ENCODE assay signal across 8 mouse cellular contexts in genomic region chr11:62553633-62554032, GRCm38 (mm10). TPM values are rescaled to one million over a fixed set of nuclear protein-coding genes. Genes with fewer than 3 reads are reported as not detected.
DNase-seq lines count a peak whose midpoint lies in the region; ATAC-seq and TF ChIP-seq lines count a peak whose summit lies in the region.

No protein-coding gene starts in this region.

- peak overlapping the region; percentile 97 for H3K4me2 ChIP-seq in embryonic facial prominence, embryonic 14.5 days (ENCODE audit: low read depth, low read length)
- H3K4me2 ChIP-seq in intestine, postnatal 0 days (replicated peaks; ENCODE audit: low read depth): peak overlapping the region; percentile 68
- H3K4me2 ChIP-seq in neural tube, embryonic 13.5 days: peak overlapping the region; percentile 99

- no peaks in the 10 kb centered on the region for H3K9me3 ChIP-seq in embryonic facial prominence, embryonic 14.5 days (ENCODE audit: control insufficient read depth, low read length)
- H3K9me3 ChIP-seq in intestine, postnatal 0 days (ENCODE audit: control insufficient read depth): no peaks in the 10 kb centered on the region
- no peaks in the 10 kb centered on the region for H3K9me3 ChIP-seq in neural tube, embryonic 13.5 days

- H3K9ac ChIP-seq in liver, adult 2 months (ENCODE audit: low read depth, low read length): no peak overlapping the region
- peak overlapping the region; percentile 55 for H3K9ac ChIP-seq in embryonic facial prominence, embryonic 14.5 days (ENCODE audit: low read depth, low read length)
- peak overlapping the region; percentile 13; the same call in 1 of the 2 replicates for H3K9ac ChIP-seq in intestine, postnatal 0 days (ENCODE audit: low read depth, low read length)
- peak overlapping the region; percentile 70 for H3K9ac ChIP-seq in neural tube, embryonic 13.5 days

- H3K27me3 ChIP-seq in liver, adult 2 months (ENCODE audit: control insufficient read depth, insufficient read depth, low read length): no peaks in the 10 kb centered on the region
- H3K27me3 ChIP-seq in embryonic facial prominence, embryonic 14.5 days (replicated peaks; ENCODE audit: control insufficient read depth, insufficient read depth, low read length): no peaks in the 10 kb centered on the region
- H3K27me3 ChIP-seq in intestine, postnatal 0 days (replicated peaks; ENCODE audit: control insufficient read depth, insufficient read depth, low read length): no peaks in the 10 kb centered on the region
- H3K27me3 ChIP-seq in neural tube, embryonic 13.5 days: no peaks in the 10 kb centered on the region

- H3K36me3 ChIP-seq in liver, adult 2 months (ENCODE audit: control insufficient read depth, insufficient read depth, low read length): peaks cover 14% of the 10 kb centered on the region
- H3K36me3 ChIP-seq in embryonic facial prominence, embryonic 14.5 days (ENCODE audit: control insufficient read depth, insufficient read depth, low read length): peaks cover 28% of the 10 kb centered on the region
- H3K36me3 ChIP-seq in intestine, postnatal 0 days (ENCODE audit: control insufficient read depth, insufficient read depth): peaks cover 10% of the 10 kb centered on the region; the same call in 1 of the 2 replicates
- peaks cover 29% of the 10 kb centered on the region for H3K36me3 ChIP-seq in neural tube, embryonic 13.5 days

- no peak for TF ChIP-seq POLR2A in liver, adult 2 months (IDR thresholded peaks at IDR 0.05; ENCODE audit: extremely low read depth, insufficient read depth, low read length)

- peak overlapping the region; percentile 45; the same call in 1 of the 2 replicates for H3K4me3 ChIP-seq in liver, adult 2 months (ENCODE audit: insufficient read depth, low read depth, low read length)
- peak overlapping the region; percentile 48 for H3K4me3 ChIP-seq in embryonic facial prominence, embryonic 14.5 days (ENCODE audit: low read depth, low read length)
- H3K4me3 ChIP-seq in intestine, postnatal 0 days (ENCODE audit: low read depth, low read length): peak overlapping the region; percentile 41
- H3K4me3 ChIP-seq in neural tube, embryonic 13.5 days: peak overlapping the region; percentile 56

- ATAC-seq in embryonic facial prominence, embryonic 14.5 days (ENCODE audit: low read depth): no peak
- no peak for ATAC-seq in intestine, postnatal 0 days
- no peak for ATAC-seq in neural tube, embryonic 13.5 days (ENCODE audit: low read depth)

- H3K4me1 ChIP-seq in liver, adult 2 months (ENCODE audit: control insufficient read depth, insufficient read depth, low read length): peaks cover 17% of the 10 kb centered on the region
- peaks cover 21% of the 10 kb centered on the region for H3K4me1 ChIP-seq in embryonic facial prominence, embryonic 14.5 days (ENCODE audit: control insufficient read depth, insufficient read depth, low read length)
- H3K4me1 ChIP-seq in intestine, postnatal 0 days (replicated peaks; ENCODE audit: control insufficient read depth, insufficient read depth, low read length): no peaks in the 10 kb centered on the region
- peaks cover 48% of the 10 kb centered on the region for H3K4me1 ChIP-seq in neural tube, embryonic 13.5 days (replicated peaks)

- H3K27ac ChIP-seq in liver, adult 2 months (replicated peaks; ENCODE audit: insufficient read depth, low read depth, low read length): no peak overlapping the region
- H3K27ac ChIP-seq in embryonic facial prominence, embryonic 14.5 days (replicated peaks; ENCODE audit: low read depth, low read length): no peak overlapping the region
- H3K27ac ChIP-seq in intestine, postnatal 0 days (ENCODE audit: low read depth, low read length): no peak overlapping the region
- H3K27ac ChIP-seq in neural tube, embryonic 13.5 days (replicated peaks): no peak overlapping the region

- no peak for DNase-seq in liver, adult 2 months (ENCODE audit: extremely low read depth, low read depth, low spot score)
- no peak for DNase-seq in liver
- DNase-seq in embryonic facial prominence, embryonic 14.5 days (ENCODE audit: low spot score): no peak
- DNase-seq in adrenal gland, postnatal 10 days: no peak
- no peak for DNase-seq in layer of hippocampus, adult 18-20 months (ENCODE audit: low spot score in 2 of 2)
- DNase-seq in right cerebral cortex, adult 18-20 months: no peak

- peaks cover 4% of the 10 kb centered on the region; the same call in 1 of the 2 replicates for H3K79me2 ChIP-seq in liver, adult 2 months (ENCODE audit: control insufficient read depth, insufficient read depth, low read length)

- WGBS in liver, adult 2 months: 70% methylated on average over 5 of the region's 5 CpGs
- WGBS in embryonic facial prominence, embryonic 14.5 days: 84% methylated on average over 5 of the region's 5 CpGs
- WGBS in intestine, postnatal 0 days: 70% methylated on average over 5 of the region's 5 CpGs
- 85% methylated on average over 5 of the region's 5 CpGs for WGBS in neural tube, embryonic 13.5 days

- no peak for TF ChIP-seq CTCF in liver, adult 2 months (IDR thresholded peaks at IDR 0.05; ENCODE audit: low read depth, low read length)
- TF ChIP-seq CTCF in intestine, postnatal 0 days (IDR thresholded peaks at IDR 0.05; ENCODE audit: low read depth): no peak

RNA-seq across cellular contexts. Expression of gene Ubb, which starts 2.7 kb away (rescaled TPM):
- 621 and 698 TPM in 2 replicates for total RNA-seq in liver, adult 2 months (2014; rRNA removed)
- 644 and 809 TPM in 2 replicates for polyA plus RNA-seq in liver, adult 2 months (2012; rRNA removed)
- polyA plus RNA-seq in embryonic facial prominence, embryonic 14.5 days (2014; fragmentation: Nextera tagmentation; extraction: Ambion mirVana): 3,072 and 3,339 TPM in 2 replicates
- polyA plus RNA-seq in intestine, postnatal 0 days (2015; fragmentation: Nextera tagmentation; extraction: Ambion mirVana): 2,405 and 2,440 TPM in 2 replicates
- 4,310 and 4,558 TPM in 2 replicates for polyA plus RNA-seq in neural tube, embryonic 13.5 days (2015; fragmentation: Nextera tagmentation; extraction: Ambion mirVana)
- 1,000 to 10,000 TPM; 1,093 to 1,186 TPM for total RNA-seq in adrenal gland, postnatal 10 days (2021)
- 1,000 to 10,000 TPM; 1,877 to 1,910 TPM for total RNA-seq in layer of hippocampus, adult 18-20 months (2021)

RNA-seq across cellular contexts. Expression of gene Cenpv, which starts 14.6 kb away (rescaled TPM):
- 20.5 and 26.6 TPM in 2 replicates for total RNA-seq in liver, adult 2 months (2014; rRNA removed)
- polyA plus RNA-seq in liver, adult 2 months (2012; rRNA removed): 31.6 and 32.6 TPM in 2 replicates
- polyA plus RNA-seq in embryonic facial prominence, embryonic 14.5 days (2014; fragmentation: Nextera tagmentation; extraction: Ambion mirVana): 26.0 and 27.5 TPM in 2 replicates
- polyA plus RNA-seq in intestine, postnatal 0 days (2015; fragmentation: Nextera tagmentation; extraction: Ambion mirVana): 54.9 and 55.2 TPM in 2 replicates
- 52.2 and 62.6 TPM in 2 replicates for polyA plus RNA-seq in neural tube, embryonic 13.5 days (2015; fragmentation: Nextera tagmentation; extraction: Ambion mirVana)
- 10 to 100 TPM; 40.0 to 48.8 TPM for total RNA-seq in adrenal gland, postnatal 10 days (2021)
- total RNA-seq in layer of hippocampus, adult 18-20 months (2021): 10 to 100 TPM; 37.5 to 42.7 TPM

RNA-seq across cellular contexts. Expression of gene Trpv2, which starts 20.7 kb away (rescaled TPM):
- 0.83 and 2.1 TPM in 2 replicates for total RNA-seq in liver, adult 2 months (2014; rRNA removed)
- 0.57 and 1.7 TPM in 2 replicates for polyA plus RNA-seq in liver, adult 2 months (2012; rRNA removed)
- 5.3 and 6.4 TPM in 2 replicates for polyA plus RNA-seq in embryonic facial prominence, embryonic 14.5 days (2014; fragmentation: Nextera tagmentation; extraction: Ambion mirVana)
- polyA plus RNA-seq in intestine, postnatal 0 days (2015; fragmentation: Nextera tagmentation; extraction: Ambion mirVana): 6.0 and 6.3 TPM in 2 replicates
- polyA plus RNA-seq in neural tube, embryonic 13.5 days (2015; fragmentation: Nextera tagmentation; extraction: Ambion mirVana): 23.1 and 25.0 TPM in 2 replicates
- total RNA-seq in adrenal gland, postnatal 10 days (2021): 1 to 10 TPM; 5.0 to 5.6 TPM
- 10 to 100 TPM; 12.8 to 14.9 TPM for total RNA-seq in layer of hippocampus, adult 18-20 months (2021)
